Mouse (Mus musculus): ENCODE measurements around the gene Myh7. TPM values are rescaled to one million over a fixed set of nuclear protein-coding genes. Genes with fewer than 3 reads are reported as not detected.
"Not testable (repeated sequence)": the region's sequence is repeated elsewhere in the genome, so short reads cannot be mapped to it uniquely, and the experiment has no call there.

The Myh7 gene
- 5.4 and 7.7 TPM in 2 replicates for polyA plus RNA-seq (2014; fragmentation: Nextera tagmentation; extraction: Ambion mirVana)

- Histone ChIP-seq H3K4me1 (ENCODE audit: control insufficient read depth, insufficient read depth, low read length) (peaks cover 36% of the 10 kb centered on the region), H3K4me3 (replicated peaks; ENCODE audit: low read depth, low read length) (no peak within 1 kb of the TSS), H3K27me3 (ENCODE audit: control insufficient read depth, insufficient read depth, low read length) (no peaks in the 10 kb centered on the region), H3K4me2 (ENCODE audit: low read length) (peak within 1 kb of the TSS; percentile 32), H3K27ac (replicated peaks; ENCODE audit: low read depth, low read length) (peak within 1 kb of the TSS; percentile 90), H3K36me3 (ENCODE audit: control insufficient read depth, insufficient read depth, low read length) (no peaks in the 10 kb centered on the region), H3K9ac (replicated peaks; ENCODE audit: low read length) (peak within 1 kb of the TSS; percentile 26; the same call in 1 of the 2 replicates), H3K9me3 (ENCODE audit: control insufficient read depth, low read length) (no peaks in the 10 kb centered on the region)
- DNase-seq: no peak
- 52% methylated on average over 11 of the region's 11 CpGs for WGBS
- no peak for ATAC-seq (ENCODE audit: low FRiP score, low TSS enrichment)
Observed at GRCm38 (mm10) chr14:54994136-54994868, at the start of gene Myh7. Myh7 (minus strand) TSS chr14:54994626.

GRCm38 (mm10) chr14:55043694-55044093 is 49.3 kb upstream of the Myh7 start:
- H3K27ac ChIP-seq (replicated peaks; ENCODE audit: low read depth, low read length); DNase-seq; H3K9ac ChIP-seq (replicated peaks; ENCODE audit: low read length); ATAC-seq (ENCODE audit: low FRiP score, low TSS enrichment); H3K27me3 ChIP-seq (ENCODE audit: control insufficient read depth, insufficient read depth, low read length); H3K4me1 ChIP-seq (ENCODE audit: control insufficient read depth, insufficient read depth, low read length); H3K36me3 ChIP-seq (ENCODE audit: control insufficient read depth, insufficient read depth, low read length); H3K9me3 ChIP-seq (ENCODE audit: control insufficient read depth, low read length); H3K4me3 ChIP-seq (replicated peaks; ENCODE audit: low read depth, low read length); H3K4me2 ChIP-seq (ENCODE audit: low read length): not testable (repeated sequence)
- no CpG with 5 or more reads among the region's 2 CpGs for WGBS

DNA sequence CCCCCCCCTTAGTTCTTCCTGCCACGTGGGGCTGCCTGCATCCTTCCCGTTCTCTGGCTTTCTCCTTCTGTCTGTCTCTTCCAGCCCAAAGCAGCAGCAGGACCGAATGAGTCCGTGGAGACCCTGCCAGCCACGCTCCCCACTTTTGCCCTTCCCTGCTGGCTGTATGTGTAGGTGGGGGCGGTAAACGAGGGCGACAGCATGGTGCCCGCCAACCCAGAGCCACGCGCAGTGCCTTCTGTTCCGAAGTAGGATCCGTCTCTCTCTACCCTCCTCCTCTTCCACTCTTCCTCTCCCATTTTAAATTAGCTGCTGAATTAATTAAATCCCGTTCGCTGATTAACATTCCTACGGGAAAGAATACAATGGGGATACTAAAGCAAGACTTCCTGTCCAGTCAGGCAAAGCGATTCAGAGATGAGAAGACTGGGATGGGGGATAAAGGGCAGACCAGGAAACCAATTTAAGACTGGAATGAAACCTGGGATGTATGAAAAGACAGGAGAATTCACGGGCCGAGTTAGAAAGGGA is 38.3 kb upstream of the Myh7 start:
- H3K9me3 ChIP-seq (ENCODE audit: control insufficient read depth, low read length): no peaks in the 10 kb centered on the region
- peak overlapping the region; percentile 37; the same call in 1 of the 2 replicates for H3K9ac ChIP-seq (replicated peaks; ENCODE audit: low read length)
- no peaks in the 10 kb centered on the region for H3K27me3 ChIP-seq (ENCODE audit: control insufficient read depth, insufficient read depth, low read length)
- peak overlapping the region; percentile 40 for H3K4me2 ChIP-seq (ENCODE audit: low read length)
- 13% methylated on average over 19 of the region's 19 CpGs for WGBS
- DNase-seq (no peak), ATAC-seq (ENCODE audit: low FRiP score, low TSS enrichment) (no peak)
- H3K4me3 ChIP-seq (replicated peaks; ENCODE audit: low read depth, low read length): no peak overlapping the region
- H3K4me1 ChIP-seq (ENCODE audit: control insufficient read depth, insufficient read depth, low read length): peaks cover 36% of the 10 kb centered on the region
- H3K36me3 ChIP-seq (ENCODE audit: control insufficient read depth, insufficient read depth, low read length): no peaks in the 10 kb centered on the region
- H3K27ac ChIP-seq (replicated peaks; ENCODE audit: low read depth, low read length): peak overlapping the region; percentile 62

GRCm38 (mm10) chr14:55029034-55029698 is 34.7 kb upstream of the Myh7 start:
- Histone ChIP-seq H3K27ac (replicated peaks; ENCODE audit: low read depth, low read length) (peak overlapping the region; percentile 96), H3K4me1 (ENCODE audit: control insufficient read depth, insufficient read depth, low read length) (peaks cover 41% of the 10 kb centered on the region), H3K4me2 (ENCODE audit: low read length) (peak overlapping the region; percentile 45), H3K36me3 (ENCODE audit: control insufficient read depth, insufficient read depth, low read length) (no peaks in the 10 kb centered on the region), H3K9me3 (ENCODE audit: control insufficient read depth, low read length) (no peaks in the 10 kb centered on the region), H3K9ac (replicated peaks; ENCODE audit: low read length) (peak overlapping the region; percentile 32; the same call in 1 of the 2 replicates), H3K27me3 (ENCODE audit: control insufficient read depth, insufficient read depth, low read length) (no peaks in the 10 kb centered on the region), H3K4me3 (replicated peaks; ENCODE audit: low read depth, low read length) (no peak overlapping the region)
- DNase-seq (peak; percentile 85), ATAC-seq (ENCODE audit: low FRiP score, low TSS enrichment) (peak; percentile 51)
- WGBS: 3% methylated on average over 11 of the region's 11 CpGs

DNA sequence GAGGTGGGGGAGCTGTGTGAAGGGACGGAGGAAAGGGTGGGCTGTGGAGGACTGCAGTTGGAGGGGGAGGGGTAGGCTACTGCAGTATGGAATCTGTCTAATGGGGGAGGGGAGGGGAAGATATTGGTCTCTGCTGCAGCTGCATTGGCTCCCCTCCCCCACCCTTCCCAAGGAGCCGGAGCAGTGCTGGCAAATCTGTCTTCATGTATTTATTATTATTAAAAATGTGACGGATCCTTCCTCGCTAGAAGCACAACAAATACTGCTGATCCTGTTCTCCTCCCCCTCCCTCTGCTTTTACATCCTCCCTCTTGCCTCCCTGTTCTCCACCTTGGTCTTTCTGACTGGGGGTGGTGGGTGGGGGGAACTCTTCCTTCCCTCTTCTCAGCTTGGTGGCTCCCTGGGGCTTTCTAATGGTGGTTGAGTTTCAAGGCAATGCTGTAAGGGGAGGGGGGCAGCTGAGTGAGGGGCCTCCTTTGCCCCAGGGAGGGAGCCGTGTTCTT is 34.0 kb upstream of the Myh7 start:
- WGBS: 4% methylated on average over 5 of the region's 5 CpGs
- peak overlapping the region; percentile 32; the same call in 1 of the 2 replicates for H3K9ac ChIP-seq (replicated peaks; ENCODE audit: low read length)
- no peaks in the 10 kb centered on the region for H3K9me3 ChIP-seq (ENCODE audit: control insufficient read depth, low read length)
- H3K4me2 ChIP-seq (ENCODE audit: low read length): peak overlapping the region; percentile 45
- H3K27me3 ChIP-seq (ENCODE audit: control insufficient read depth, insufficient read depth, low read length): no peaks in the 10 kb centered on the region
- peak; percentile 85 for ATAC-seq (ENCODE audit: low FRiP score, low TSS enrichment)
- H3K27ac ChIP-seq (replicated peaks; ENCODE audit: low read depth, low read length): peak overlapping the region; percentile 96
- DNase-seq: peak; percentile 91
- H3K36me3 ChIP-seq (ENCODE audit: control insufficient read depth, insufficient read depth, low read length): peaks cover 6% of the 10 kb centered on the region; the same call in 1 of the 2 replicates
- no peak overlapping the region for H3K4me3 ChIP-seq (replicated peaks; ENCODE audit: low read depth, low read length)
- peaks cover 41% of the 10 kb centered on the region for H3K4me1 ChIP-seq (ENCODE audit: control insufficient read depth, insufficient read depth, low read length)

DNA sequence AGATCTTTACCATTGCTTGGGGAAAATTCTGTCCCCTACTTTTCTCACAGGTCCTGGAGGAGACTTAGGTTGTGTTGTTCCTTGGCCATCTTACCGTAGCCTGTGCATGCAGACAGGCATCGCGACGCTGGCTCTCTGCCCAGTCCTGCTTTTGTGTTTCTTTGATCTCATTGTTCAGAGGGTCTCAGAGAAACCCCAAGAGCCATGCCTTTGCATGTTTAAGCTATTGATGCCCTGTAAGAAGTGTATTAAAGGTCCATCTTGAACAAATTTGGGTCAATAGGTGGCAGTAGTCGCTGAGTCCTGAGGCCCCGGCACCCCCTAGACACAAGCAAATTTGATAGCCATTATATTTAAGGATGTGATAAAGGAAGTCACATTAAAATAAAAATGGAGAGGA is 33.2 kb upstream of the Myh7 start:
- Histone ChIP-seq H3K27ac (replicated peaks; ENCODE audit: low read depth, low read length) (peak overlapping the region; percentile 96), H3K36me3 (ENCODE audit: control insufficient read depth, insufficient read depth, low read length) (peaks cover 13% of the 10 kb centered on the region), H3K9me3 (ENCODE audit: control insufficient read depth, low read length) (no peaks in the 10 kb centered on the region), H3K9ac (replicated peaks; ENCODE audit: low read length) (no peak overlapping the region; the same call in 1 of the 2 replicates), H3K4me2 (ENCODE audit: low read length) (peak overlapping the region; percentile 45), H3K4me3 (replicated peaks; ENCODE audit: low read depth, low read length) (no peak overlapping the region), H3K4me1 (ENCODE audit: control insufficient read depth, insufficient read depth, low read length) (peaks cover 33% of the 10 kb centered on the region), H3K27me3 (ENCODE audit: control insufficient read depth, insufficient read depth, low read length) (no peaks in the 10 kb centered on the region)
- WGBS: under 1% methylated on average over 6 of the region's 6 CpGs
- peak; percentile 86 for DNase-seq
- ATAC-seq (ENCODE audit: low FRiP score, low TSS enrichment): peak; percentile 50

GRCm38 (mm10) chr14:55027251-55027650 is 32.8 kb upstream of the Myh7 start:
- H3K27ac ChIP-seq (replicated peaks; ENCODE audit: low read depth, low read length): peak overlapping the region; percentile 96
- peak overlapping the region; percentile 45 for H3K4me2 ChIP-seq (ENCODE audit: low read length)
- ATAC-seq (ENCODE audit: low FRiP score, low TSS enrichment): peak; percentile 15; the same call in 1 of the 2 replicates
- H3K4me3 ChIP-seq (replicated peaks; ENCODE audit: low read depth, low read length): no peak overlapping the region
- H3K9me3 ChIP-seq (ENCODE audit: control insufficient read depth, low read length): no peaks in the 10 kb centered on the region
- 5% methylated on average over 5 of the region's 5 CpGs for WGBS
- peaks cover 32% of the 10 kb centered on the region for H3K4me1 ChIP-seq (ENCODE audit: control insufficient read depth, insufficient read depth, low read length)
- peaks cover 17% of the 10 kb centered on the region for H3K36me3 ChIP-seq (ENCODE audit: control insufficient read depth, insufficient read depth, low read length)
- H3K27me3 ChIP-seq (ENCODE audit: control insufficient read depth, insufficient read depth, low read length): no peaks in the 10 kb centered on the region
- H3K9ac ChIP-seq (replicated peaks; ENCODE audit: low read length): no peak overlapping the region
- no peak for DNase-seq

- ATAC-seq (ENCODE audit: low FRiP score, low TSS enrichment): no peak
- H3K36me3 ChIP-seq (ENCODE audit: control insufficient read depth, insufficient read depth, low read length): peaks cover 31% of the 10 kb centered on the region
- no peak overlapping the region for H3K4me3 ChIP-seq (replicated peaks; ENCODE audit: low read depth, low read length)
- no peaks in the 10 kb centered on the region for H3K9me3 ChIP-seq (ENCODE audit: control insufficient read depth, low read length)
- 84% methylated on average over 5 of the region's 5 CpGs for WGBS
- peaks cover 31% of the 10 kb centered on the region for H3K4me1 ChIP-seq (ENCODE audit: control insufficient read depth, insufficient read depth, low read length)
- H3K27me3 ChIP-seq (ENCODE audit: control insufficient read depth, insufficient read depth, low read length): no peaks in the 10 kb centered on the region
- no peak overlapping the region for H3K9ac ChIP-seq (replicated peaks; ENCODE audit: low read length)
- H3K27ac ChIP-seq (replicated peaks; ENCODE audit: low read depth, low read length): no peak overlapping the region
- H3K4me2 ChIP-seq (ENCODE audit: low read length): no peak overlapping the region
- no peak for DNase-seq
Observed at GRCm38 (mm10) chr14:55025527-55025926, 31.1 kb upstream of the Myh7 start.

Measured in midbrain, embryonic 14.5 days (tissue).